25 mouse cellular contexts compared by ENCODE assay signal in the genomic region with DNA sequence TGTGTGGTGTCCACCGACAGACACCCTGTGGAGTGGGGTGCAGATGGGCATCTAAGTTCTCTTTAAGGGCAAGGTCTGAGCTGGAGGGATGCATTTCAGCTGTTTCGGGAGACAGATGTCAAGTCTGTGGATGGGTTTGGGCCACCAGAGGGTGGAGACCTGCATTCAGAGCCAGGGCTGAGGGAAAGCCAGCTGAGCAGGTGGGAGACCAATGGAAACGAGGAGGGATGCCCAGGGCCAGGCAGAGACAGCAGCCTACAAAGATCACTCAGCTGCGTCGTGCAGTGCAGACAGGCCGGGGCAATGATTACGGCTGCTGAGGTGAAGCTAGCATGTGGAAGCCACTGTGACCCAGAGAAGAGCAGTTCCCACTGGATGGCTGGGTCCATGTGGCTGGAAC.
"Had no signal": no experiment of that assay in that cellular context is flagged by ENCODE, and none has a peak within 500 bp of the region (broad histone marks: within the 10 kb centered on the region; RNA-seq: fewer than 3 reads in every experiment).

No protein-coding gene starts in this region.

- H3K4me2 ChIP-seq: heart, embryonic 11.5 days; heart, embryonic 13.5 days; heart, embryonic 15.5 days; hindbrain, embryonic 12.5 days; hindbrain, embryonic 15.5 days; kidney, embryonic 15.5 days; limb, embryonic 13.5 days; limb, embryonic 15.5 days; liver, embryonic 12.5 days had no signal

- DNase-seq: gastrocnemius, postnatal 14 days; gastrocnemius, postnatal 36 days; heart, adult 11 months; heart, adult 2 months; heart, postnatal 14 days; heart, postnatal 36 days; kidney, adult 11 months; kidney, adult 2 months; kidney, adult 9 months; kidney, postnatal 14 days; kidney, postnatal 36 days; layer of hippocampus, adult 9-11 months; layer of hippocampus, postnatal 36 days had no signal

- H3K4me3 ChIP-seq: heart, adult 2 months; heart, embryonic 13.5 days; heart, embryonic 15.5 days; hindbrain, embryonic 12.5 days; hindbrain, embryonic 15.5 days; kidney, embryonic 15.5 days; limb, embryonic 13.5 days; limb, embryonic 15.5 days; liver, embryonic 12.5 days had no signal

- H3K27ac ChIP-seq: heart, adult 2 months; heart, embryonic 13.5 days; heart, embryonic 15.5 days; hindbrain, embryonic 12.5 days; hindbrain, embryonic 15.5 days; kidney, embryonic 15.5 days; kidney, postnatal 0 days; limb, embryonic 13.5 days; limb, embryonic 15.5 days; liver, embryonic 12.5 days; liver, embryonic 14.5 days had no signal

- ATAC-seq: intestine, embryonic 16.5 days; liver, embryonic 12.5 days had no signal

- H3K4me1 ChIP-seq: heart, embryonic 13.5 days; heart, embryonic 15.5 days; hindbrain, embryonic 12.5 days; hindbrain, embryonic 15.5 days; limb, embryonic 13.5 days; limb, embryonic 15.5 days had no signal

- H3K36me3 ChIP-seq: heart, embryonic 13.5 days; heart, embryonic 15.5 days; hindbrain, embryonic 12.5 days; hindbrain, embryonic 15.5 days; kidney, embryonic 15.5 days; limb, embryonic 13.5 days; limb, embryonic 15.5 days; liver, embryonic 12.5 days had no signal

- H3K9me3 ChIP-seq: heart, embryonic 13.5 days; heart, embryonic 15.5 days; hindbrain, embryonic 12.5 days; hindbrain, embryonic 15.5 days; kidney, embryonic 15.5 days; limb, embryonic 13.5 days; limb, embryonic 15.5 days; liver, embryonic 12.5 days had no signal

- H3K9ac ChIP-seq: heart, embryonic 13.5 days; heart, embryonic 15.5 days; hindbrain, embryonic 12.5 days; hindbrain, embryonic 15.5 days; kidney, embryonic 15.5 days; limb, embryonic 13.5 days; limb, embryonic 15.5 days; liver, embryonic 12.5 days; liver, embryonic 14.5 days had no signal

- H3K27me3 ChIP-seq: heart, embryonic 13.5 days; heart, embryonic 15.5 days; hindbrain, embryonic 12.5 days; hindbrain, embryonic 15.5 days; kidney, embryonic 15.5 days; limb, embryonic 13.5 days; limb, embryonic 15.5 days; liver, embryonic 12.5 days had no signal
